Mouse (Mus musculus) olfactory bulb, adult 2 months (tissue): ENCODE measurements at regions not wholly inside any gene's neighbourhood (a gene's known extent, or its start where the extent isn't known, plus 50 kb on each side); places are given as distances from the start of the nearest gene placed in this dataset.

Experiments used
- CTCF ChIP-seq: fragments of 200-500 bp; IDR thresholded peaks from 2 replicates; pipeline ENCODE4 v1.5.1; 2012; ENCODE audit warnings: low read depth, mild to moderate bottlenecking, low read length, moderate library complexity; ENCODE audit not compliant: insufficient read depth
- POLR2A ChIP-seq: fragments of 200-500 bp; IDR thresholded peaks from 2 replicates; pipeline ENCODE4 v1.6.1; 2012; ENCODE audit warnings: mild to moderate bottlenecking, low read depth, low read length, moderate library complexity; ENCODE audit not compliant: insufficient read depth

- no peak for TF ChIP-seq CTCF
- no peak for TF ChIP-seq POLR2A
Measured at GRCm38 (mm10) chr13:101501845-101502284, 266.2 kb downstream of the Pik3r1 start.
